Mouse (Mus musculus): Measurements from ENCODE around the gene Fbn1.
"Not testable (repeated sequence)": the region's sequence is repeated elsewhere in the genome, so short reads cannot be mapped to it uniquely, and the experiment has no call there.

The Fbn1 gene

DNA sequence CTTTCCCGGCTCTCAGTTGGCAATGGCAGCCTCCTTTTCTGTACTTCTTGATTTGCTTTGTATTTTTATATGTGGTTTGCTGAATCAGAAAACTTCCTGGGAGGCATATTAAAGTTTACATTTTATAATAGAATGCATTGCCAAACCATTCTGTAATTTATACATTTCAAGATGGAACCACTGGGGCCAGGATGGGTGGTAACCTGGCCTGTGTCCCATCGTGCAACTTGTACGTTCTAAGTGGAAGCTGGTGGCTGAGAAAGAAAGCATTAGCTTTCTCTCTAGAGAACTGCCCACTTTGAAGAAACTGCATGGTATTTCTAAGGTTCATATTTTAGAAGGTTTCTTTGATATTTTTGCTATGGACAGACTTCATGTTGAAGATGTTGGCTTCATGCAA, 212.3 kb downstream of the Fbn1 start:
- DNase-seq (ENCODE audit: low spot score in 2 of 2): no peak

- DNase-seq (ENCODE audit: low spot score in 2 of 2): no peak
These were observed 213.8 kb downstream of the Fbn1 start for GRCm38 (mm10) chr2:125293969-125294491.

DNA sequence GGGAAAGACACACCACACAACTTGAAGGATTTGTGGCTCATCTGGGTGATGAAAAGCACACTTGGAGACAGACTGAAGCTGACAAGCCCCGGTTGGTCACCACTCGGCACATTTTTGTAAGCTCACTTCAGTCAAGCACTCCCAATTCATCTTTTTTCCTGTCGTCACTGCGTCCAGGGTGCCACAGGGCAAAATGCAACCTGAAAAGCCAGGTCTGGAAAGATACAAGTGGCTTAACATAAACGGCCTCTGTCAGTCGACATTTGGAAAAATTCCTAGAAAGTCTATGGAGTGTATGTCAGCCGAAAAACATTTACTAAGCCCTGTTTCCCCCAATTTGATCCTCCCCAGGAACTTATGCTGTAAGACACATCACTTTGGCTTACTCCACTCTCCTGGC, 215.2 kb downstream of the Fbn1 start:
- no peak for DNase-seq (ENCODE audit: low spot score in 2 of 2)

- no peak for DNase-seq (ENCODE audit: low spot score in 2 of 2)
These were observed 216.7 kb downstream of the Fbn1 start for GRCm38 (mm10) chr2:125291101-125291500.

DNA sequence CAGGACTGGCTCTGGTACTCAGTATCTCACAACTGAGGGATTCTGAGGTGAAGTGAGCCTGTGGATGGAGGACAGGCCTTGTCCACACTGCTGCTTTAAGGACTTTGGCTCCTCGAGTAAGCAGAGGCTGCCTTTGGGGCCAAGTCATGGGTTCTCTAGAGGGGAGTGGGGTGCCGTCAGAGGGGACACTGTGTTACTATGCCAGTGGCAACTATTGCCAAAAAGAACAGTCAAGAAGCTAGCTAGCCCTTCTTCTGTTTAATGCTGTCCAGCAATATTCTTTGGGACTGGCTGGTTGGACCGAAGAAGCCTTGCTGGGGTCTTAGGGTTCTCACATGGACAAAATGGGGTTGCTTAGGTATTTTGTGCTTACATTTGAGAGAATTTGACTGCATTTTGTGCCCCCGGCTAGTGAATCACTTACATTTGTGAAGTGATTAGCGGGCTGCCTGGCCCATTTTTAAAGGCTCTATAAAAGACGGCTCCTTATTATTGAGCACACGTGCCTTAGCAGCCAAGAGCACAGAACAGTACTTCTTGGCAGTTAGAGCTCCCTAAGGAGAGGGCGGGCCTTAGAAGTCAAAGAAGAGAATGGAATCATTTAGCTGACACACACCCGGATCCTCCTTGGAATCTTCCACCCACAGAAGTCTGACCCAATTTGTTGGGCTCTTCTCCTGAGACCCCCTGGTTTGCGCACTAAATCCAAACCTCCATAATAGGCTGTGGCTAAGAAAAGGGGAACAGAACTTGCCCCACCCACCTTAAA, 217.4 kb downstream of the Fbn1 start:
- DNase-seq (ENCODE audit: low spot score in 2 of 2): no peak

- DNase-seq (ENCODE audit: low spot score in 2 of 2): no peak
These were observed 222.0 kb downstream of the Fbn1 start for GRCm38 (mm10) chr2:125285777-125286176.

- no peak for DNase-seq (ENCODE audit: low spot score in 2 of 2)
These were observed 225.2 kb downstream of the Fbn1 start for GRCm38 (mm10) chr2:125282334-125283206.

- not testable (repeated sequence) for DNase-seq (ENCODE audit: low spot score in 2 of 2)
These were observed 227.8 kb downstream of the Fbn1 start for GRCm38 (mm10) chr2:125279995-125280394.

DNA sequence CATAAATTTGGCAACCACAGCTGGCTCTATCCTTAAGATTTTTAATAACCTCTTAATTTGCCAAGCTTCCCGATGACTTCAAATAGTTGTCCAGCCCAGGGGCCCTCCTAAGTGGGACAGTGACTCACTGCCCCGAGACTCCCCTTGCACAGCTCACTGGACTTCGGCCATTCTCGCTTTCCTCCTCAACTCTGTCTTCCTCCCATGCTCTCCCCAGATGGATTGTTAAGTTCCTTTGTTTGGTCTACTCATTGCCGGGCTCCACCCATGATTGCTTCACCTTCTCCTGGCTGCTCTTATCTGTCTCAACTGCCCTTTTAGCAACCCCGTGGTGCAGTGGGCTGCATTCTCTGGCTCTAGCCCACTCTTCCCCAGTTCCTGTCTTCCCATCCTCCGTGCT, 229.3 kb downstream of the Fbn1 start:
- DNase-seq (ENCODE audit: low spot score in 2 of 2): no peak

DNA sequence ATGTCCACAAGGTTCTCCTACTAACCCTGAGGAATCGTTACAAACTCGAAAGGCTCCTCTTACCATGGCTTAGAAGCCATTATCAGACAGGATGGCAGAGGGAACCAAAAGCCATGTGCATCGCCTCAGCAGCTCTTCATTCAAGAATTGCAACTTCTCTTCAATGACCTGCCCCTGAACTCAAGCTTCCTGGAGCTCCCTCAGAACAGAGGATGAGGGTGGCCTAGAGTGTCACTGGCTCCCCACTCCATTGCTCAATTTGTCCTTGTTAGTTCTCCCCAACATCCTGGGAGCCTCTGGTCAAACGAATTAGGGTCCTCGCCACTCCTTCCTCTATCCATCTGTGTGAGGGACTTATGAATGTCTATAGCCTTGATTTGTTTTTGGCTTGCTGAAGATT, 231.1 kb downstream of the Fbn1 start:
- DNase-seq (ENCODE audit: low spot score in 2 of 2): no peak

- DNase-seq (ENCODE audit: low spot score in 2 of 2): no peak
These were observed 232.2 kb downstream of the Fbn1 start for GRCm38 (mm10) chr2:125275617-125276016.

DNA sequence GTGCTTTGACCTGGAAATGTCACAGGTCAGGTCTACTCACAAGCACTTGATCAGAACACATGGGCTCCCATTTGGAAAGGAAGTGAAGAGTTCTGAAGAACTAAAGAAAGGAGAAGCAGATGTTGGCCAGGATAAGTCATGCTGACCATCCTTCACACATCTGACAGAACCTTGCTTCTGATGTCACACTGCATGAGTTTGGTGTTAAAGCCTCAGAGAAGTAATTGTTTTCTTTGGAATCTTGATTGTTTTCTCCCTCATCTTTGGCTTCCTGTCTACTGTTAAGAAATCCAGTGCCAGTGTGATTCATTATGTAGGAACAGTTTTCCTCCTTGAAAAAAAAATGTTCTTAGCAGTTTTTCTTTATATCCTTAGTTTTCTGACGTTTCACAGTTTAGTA, 238.9 kb downstream of the Fbn1 start:
- DNase-seq (ENCODE audit: low spot score in 2 of 2): no peak

DNA sequence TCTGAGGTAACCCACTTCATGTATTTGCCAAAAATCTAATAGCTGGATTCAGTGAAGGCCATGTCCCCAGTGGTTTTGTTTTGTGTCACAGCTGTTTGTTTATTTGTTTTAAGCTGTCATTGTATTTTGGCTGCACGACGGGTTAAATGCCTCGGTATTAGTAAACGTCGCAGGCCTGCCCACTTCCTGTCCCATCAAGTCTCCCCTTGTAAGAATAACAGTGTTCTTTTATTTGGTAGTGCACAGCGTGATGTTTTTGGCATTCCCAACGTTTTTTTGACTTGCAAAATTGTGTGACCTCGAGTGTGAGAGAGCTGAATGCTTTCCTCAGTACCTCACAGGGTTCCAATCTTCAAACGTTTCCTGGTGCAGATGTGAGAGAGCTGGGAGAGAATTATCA, 244.0 kb downstream of the Fbn1 start:
- DNase-seq (ENCODE audit: low spot score in 2 of 2): no peak

- DNase-seq (ENCODE audit: low spot score in 2 of 2): no peak
These were observed 244.7 kb downstream of the Fbn1 start for GRCm38 (mm10) chr2:125263056-125263455.

DNA sequence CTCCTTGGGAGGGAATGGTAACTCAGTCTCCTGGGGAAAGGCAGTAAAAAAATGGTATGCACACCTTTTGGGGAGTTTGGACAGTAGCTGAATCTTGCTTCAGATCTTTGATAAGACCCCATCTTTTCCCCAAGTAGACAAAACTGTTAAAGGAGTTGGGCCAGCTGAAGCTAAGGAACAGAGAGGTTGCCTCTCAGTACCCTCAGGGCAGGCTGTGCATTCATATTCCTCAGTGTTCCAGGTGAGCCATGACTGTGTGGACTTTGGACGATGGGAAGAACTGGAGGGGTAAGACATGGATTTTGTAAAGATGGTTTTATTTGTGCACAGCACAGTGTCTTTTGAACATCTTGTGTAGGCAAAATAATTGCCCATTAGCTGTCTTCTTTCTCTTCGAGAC, 247.5 kb downstream of the Fbn1 start:
- DNase-seq (ENCODE audit: low spot score in 2 of 2): no peak

GRCm38 (mm10) chr2:125259230-125260120, 248.3 kb downstream of the Fbn1 start:
- no peak for DNase-seq (ENCODE audit: low spot score in 2 of 2)

DNA sequence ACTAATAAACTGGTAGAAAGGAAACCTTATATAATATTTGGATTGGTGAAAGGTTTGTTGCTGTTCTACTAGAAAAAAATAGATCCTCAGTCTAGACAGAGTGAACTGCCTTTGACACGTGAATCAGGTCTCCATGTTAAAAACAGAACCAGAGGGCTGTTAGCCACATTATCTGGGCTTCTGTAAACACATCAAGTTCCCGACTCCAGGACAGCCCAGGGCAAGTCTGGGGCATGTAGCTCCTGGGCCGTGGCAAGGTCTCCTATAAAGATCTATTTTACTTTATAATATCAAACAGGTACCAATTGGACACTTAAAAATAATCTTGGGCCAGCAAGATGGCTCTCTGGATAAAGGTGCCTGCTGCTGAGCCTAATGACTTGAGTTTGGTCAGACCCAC, 251.9 kb downstream of the Fbn1 start:
- no peak for DNase-seq (ENCODE audit: low spot score in 2 of 2)

- no peak for DNase-seq (ENCODE audit: low spot score in 2 of 2)
These were observed 253.2 kb downstream of the Fbn1 start for GRCm38 (mm10) chr2:125254630-125255029.

DNA sequence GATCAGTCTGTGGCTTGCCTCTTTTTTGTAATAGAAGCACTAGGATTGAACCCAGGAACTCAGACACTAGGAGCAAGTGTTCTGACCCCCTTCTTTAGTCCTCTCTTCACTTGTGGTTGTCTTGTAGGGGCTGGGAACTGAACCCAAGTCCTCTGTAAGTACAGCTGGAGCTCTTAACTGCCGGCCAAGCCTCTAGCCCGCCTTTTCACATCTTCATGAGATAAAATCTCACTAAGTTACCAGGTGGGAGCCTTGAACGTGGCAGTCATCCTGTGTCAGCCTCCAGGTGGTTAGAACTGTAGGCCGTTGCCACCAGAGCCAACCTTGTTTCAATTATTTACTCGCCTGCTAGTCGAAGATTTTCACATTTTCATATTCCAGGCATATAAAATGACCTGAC, 254.1 kb downstream of the Fbn1 start:
- DNase-seq (ENCODE audit: low spot score in 2 of 2): no peak

- DNase-seq (ENCODE audit: low spot score in 2 of 2): peak in 1 of 2 experiments; percentile 32
These were observed 255.5 kb downstream of the Fbn1 start for GRCm38 (mm10) chr2:125252275-125252674.

- DNase-seq (ENCODE audit: low spot score in 2 of 2): peak; percentile 28 to 66
These were observed 256.0 kb downstream of the Fbn1 start for GRCm38 (mm10) chr2:125251781-125252180.

All from spleen, postnatal 4 days (tissue).